Mouse (Mus musculus): Measurements from ENCODE around the gene Pitpnm1.

- no peak for TF ChIP-seq POLR2A (IDR thresholded peaks at IDR 0.05; ENCODE audit: insufficient read length, low read depth)
- TF ChIP-seq MYOG (IDR thresholded peaks at IDR 0.05; ENCODE audit: control insufficient read depth in 1 of 3, insufficient read depth in 1 of 3, insufficient read length in 2 of 3, low read depth in 2 of 3): no peak
- no peak for TF ChIP-seq MAX (IDR thresholded peaks at IDR 0.05; ENCODE audit: low read depth)
- no peak for TF ChIP-seq REST (IDR thresholded peaks at IDR 0.05; ENCODE audit: insufficient read depth, insufficient read length)
- TF ChIP-seq USF1 (IDR thresholded peaks at IDR 0.05; ENCODE audit: low read depth): no peak
- no peak for TF ChIP-seq POLR2AphosphoS2 (IDR thresholded peaks at IDR 0.05; ENCODE audit: insufficient read length, low read depth)
- TF ChIP-seq SRF (IDR thresholded peaks at IDR 0.05; ENCODE audit: control insufficient read depth, insufficient read length, low read depth): no peak
- TF ChIP-seq TCF12 (IDR thresholded peaks at IDR 0.05; ENCODE audit: insufficient read depth, poor library complexity, severe bottlenecking): no peak
- TF ChIP-seq MYOD1 (IDR thresholded peaks at IDR 0.05; ENCODE audit: control insufficient read depth in 1 of 3, insufficient read length in 2 of 3, low read depth in 2 of 3): no peak
- TF ChIP-seq CEBPB (IDR thresholded peaks at IDR 0.05; ENCODE audit: insufficient read depth, poor library complexity, severe bottlenecking): no peak
- no peak for TF ChIP-seq E2F4 (IDR thresholded peaks at IDR 0.05; ENCODE audit: insufficient read depth)
- no peak for TF ChIP-seq TCF3 (IDR thresholded peaks at IDR 0.05; ENCODE audit: insufficient read length, low read depth)
These were observed 55.6 kb downstream of the Pitpnm1 start for GRCm38 (mm10) chr19:4155223-4156072.
